Mouse (Mus musculus) G1E (cell line): Measurements from ENCODE around the gene Ankrd66.

ENCODE experiments used
- CTCF ChIP-seq: IDR thresholded peaks from 2 replicates; pipeline ENCODE4 v1.5.1; 2012; ENCODE audit warnings: low read depth, low read length, inconsistent platforms, mixed read lengths
- GATA1 ChIP-seq: IDR thresholded peaks from 2 replicates; pipeline ENCODE4 v1.6.1; 2012; ENCODE audit warnings: borderline replicate concordance, low read length, inconsistent platforms, mixed read lengths
- GATA2 ChIP-seq: IDR thresholded peaks from 2 replicates; pipeline ENCODE4 v1.6.1; 2012; ENCODE audit warnings: low read depth, low read length, inconsistent platforms, borderline replicate concordance
- POLR2AphosphoS5 ChIP-seq: IDR thresholded peaks from 2 replicates; pipeline ENCODE4 v1.6.1; 2012; ENCODE audit warnings: low read depth, low read length, inconsistent platforms; ENCODE audit not compliant: insufficient replicate concordance
- TAL1 ChIP-seq: conservative IDR thresholded peaks from 2 replicates; pipeline ENCODE4 v1.6.1; 2012; ENCODE audit warnings: low read depth, low read length, inconsistent platforms, mixed read lengths

DNA sequence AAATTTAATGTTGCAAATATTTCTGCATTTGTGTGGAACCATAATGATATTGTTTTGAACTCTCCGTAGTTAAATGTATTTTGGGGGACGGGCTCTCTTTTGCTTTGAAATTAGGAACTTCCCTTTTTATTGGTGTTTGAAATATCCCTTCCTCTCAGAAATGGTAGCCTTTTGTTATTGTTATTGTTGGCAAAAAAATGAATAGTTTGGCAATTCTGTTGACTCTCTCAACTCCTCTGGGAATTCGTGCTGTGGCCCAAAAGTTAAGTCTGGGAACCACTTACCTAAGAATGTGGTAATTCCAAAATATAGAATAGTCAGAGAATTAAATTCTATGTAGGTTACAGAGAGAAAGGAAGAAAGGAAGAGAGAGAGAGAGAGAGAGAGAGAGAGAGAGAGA is 23.3 kb downstream of the Ankrd66 start:
- TF ChIP-seq CTCF (no peak), GATA1 (no peak), GATA2 (no peak), POLR2AphosphoS5 (no peak), TAL1 (no peak)
